Mouse (Mus musculus) kidney, adult 2 months (tissue): ENCODE results near the gene Ctsc. TPM values are rescaled to one million over a fixed set of nuclear protein-coding genes. Genes with fewer than 3 reads are reported as not detected.
A peak's percentile ranks its signal among the peaks of the same experiment; 100 is the strongest.

Experiments
- DNase-seq: peaks from one replicate; pipeline ENCODE4 v3.0.0; 2021
- H3K27ac ChIP-seq: fragments of 200-500 bp; 2 replicates; pipeline ENCODE4 v1.5.1; 2012; ENCODE audit warnings: low read depth, low read length, control low read depth, inconsistent platforms; ENCODE audit not compliant: insufficient read depth
- H3K27me3 ChIP-seq: fragments of 200-500 bp; replicated peaks from 2 replicates; pipeline ENCODE4 v1.6.1; 2012; ENCODE audit warnings: mild to moderate bottlenecking, moderate library complexity, low read length, inconsistent platforms; ENCODE audit not compliant: control insufficient read depth, insufficient read depth
- H3K36me3 ChIP-seq: fragments of 200-500 bp; 2 replicates; pipeline ENCODE4 v1.6.1; 2012; ENCODE audit warnings: mild to moderate bottlenecking, moderate library complexity, low read length, inconsistent platforms; ENCODE audit not compliant: control insufficient read depth, insufficient read depth
- H3K4me1 ChIP-seq: fragments of 200-500 bp; 2 replicates; pipeline ENCODE4 v1.6.1; 2011; ENCODE audit warnings: low read length; ENCODE audit not compliant: control insufficient read depth, insufficient read depth
- H3K4me3 ChIP-seq: fragments of 200-500 bp; 2 replicates; pipeline ENCODE4 v1.5.1; 2011; ENCODE audit warnings: mild to moderate bottlenecking, low read depth, low read length, control low read depth; ENCODE audit not compliant: insufficient read depth
- CTCF ChIP-seq: fragments of 200-500 bp; conservative IDR thresholded peaks from 2 replicates; pipeline ENCODE4 v1.5.1; 2011; ENCODE audit warnings: low read depth, mild to moderate bottlenecking, control low read depth, low read length, moderate library complexity, mixed read lengths; ENCODE audit not compliant: insufficient read depth, insufficient read length
- POLR2A ChIP-seq: fragments of 200-500 bp; IDR thresholded peaks from one replicate; pipeline ENCODE4 v1.6.1; 2011; ENCODE audit warnings: low read depth, low read length, control low read depth
- WGBS: fragments of 180-500 bp; shearing (Covaris S2); methylation state at CpG from one replicate; pipeline ENCODE4 v1.1.7; 2018; 5-methylcytosine and 5-hydroxymethylcytosine counted together
- polyA plus RNA-seq: library from polyadenylated mRNA; depleted of rRNA; stranded (reverse); fragments of >200 nt; gene quantifications from 2 replicates; pipeline ENCODE4 v1.2.3, GENCODE M21; 2012

The Ctsc gene
- polyA plus RNA-seq, 1 experiment = 13.9 TPM

DNA sequence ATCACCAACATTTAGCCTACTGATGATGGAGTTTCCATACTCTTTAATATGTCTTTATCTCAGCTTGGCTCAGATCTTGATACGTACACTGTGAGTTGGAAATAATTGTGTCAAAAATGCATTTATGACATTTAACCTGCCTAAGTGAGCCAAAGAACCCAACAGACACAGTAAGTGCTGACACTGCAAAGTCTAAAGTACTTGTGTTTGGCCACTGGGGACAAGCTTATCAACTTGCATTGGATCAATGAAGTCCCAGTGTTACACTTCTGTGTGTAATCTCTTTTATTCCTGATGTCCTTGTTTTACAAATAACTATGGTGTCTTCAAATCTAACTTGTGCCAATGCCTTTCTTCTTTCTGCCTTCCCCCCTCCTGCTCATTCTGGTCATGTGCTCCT is 18.1 kb downstream of the Ctsc start:
- DNase-seq = no peak
- 89% methylated on average over 1 of the region's 1 CpGs for WGBS

DNA sequence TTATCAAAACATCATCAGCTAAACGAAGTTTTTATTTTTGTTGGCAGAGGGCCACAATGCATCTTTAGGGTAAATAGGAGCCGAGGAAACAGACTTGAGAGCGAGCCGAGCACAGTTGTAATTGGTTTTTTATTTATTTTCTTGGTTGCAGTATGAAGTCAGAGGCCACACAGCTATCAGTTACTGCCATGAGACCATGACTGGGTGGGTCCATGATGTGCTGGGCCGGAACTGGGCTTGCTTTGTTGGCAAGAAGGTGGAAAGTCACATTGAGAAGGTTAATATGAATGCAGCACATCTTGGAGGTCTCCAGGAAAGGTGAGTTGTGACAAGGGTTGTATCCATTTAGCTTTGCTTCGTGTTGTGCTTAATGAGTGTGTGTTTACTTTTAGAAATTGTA is 19.0 kb downstream of the Ctsc start:
- no peaks in the 10 kb centered on the region for H3K27me3 ChIP-seq
- no peak for TF ChIP-seq CTCF
- TF ChIP-seq POLR2A = no peak
- H3K4me3 ChIP-seq = no peak overlapping the region
- H3K4me1 ChIP-seq = no peaks in the 10 kb centered on the region
- DNase-seq = no peak
- H3K27ac ChIP-seq = no peak overlapping the region
- H3K36me3 ChIP-seq = no peaks in the 10 kb centered on the region
- WGBS = 53% methylated on average over 6 of the region's 6 CpGs

More for the DNA sequence above, 18.1 kb downstream of the Ctsc start:
- H3K27me3 ChIP-seq = no peaks in the 10 kb centered on the region
- no peak overlapping the region for H3K27ac ChIP-seq
- H3K4me3 ChIP-seq = no peak overlapping the region
- H3K36me3 ChIP-seq = no peaks in the 10 kb centered on the region
- no peak for TF ChIP-seq CTCF
- TF ChIP-seq POLR2A = no peak
- H3K4me1 ChIP-seq = no peaks in the 10 kb centered on the region

GRCm38 (mm10) chr7:88305750-88306149 is 27.9 kb downstream of the Ctsc start:
- H3K4me3 ChIP-seq = no peak overlapping the region
- TF ChIP-seq POLR2A = no peak
- TF ChIP-seq CTCF = no peak
- H3K36me3 ChIP-seq = no peaks in the 10 kb centered on the region
- H3K27me3 ChIP-seq = no peaks in the 10 kb centered on the region
- WGBS = 73% methylated on average over 4 of the region's 4 CpGs
- H3K27ac ChIP-seq = no peak overlapping the region
- no peaks in the 10 kb centered on the region for H3K4me1 ChIP-seq
- no peak for DNase-seq

- no peak for TF ChIP-seq CTCF
- no peak for TF ChIP-seq POLR2A
- DNase-seq = no peak
- Histone ChIP-seq H3K4me3 (no peak overlapping the region), H3K27me3 (no peaks in the 10 kb centered on the region), H3K27ac (no peak overlapping the region), H3K36me3 (no peaks in the 10 kb centered on the region), H3K4me1 (no peaks in the 10 kb centered on the region)
- WGBS = 56% methylated on average over 3 of the region's 3 CpGs
Measured at GRCm38 (mm10) chr7:88306725-88307124, 28.8 kb downstream of the Ctsc start.

DNA sequence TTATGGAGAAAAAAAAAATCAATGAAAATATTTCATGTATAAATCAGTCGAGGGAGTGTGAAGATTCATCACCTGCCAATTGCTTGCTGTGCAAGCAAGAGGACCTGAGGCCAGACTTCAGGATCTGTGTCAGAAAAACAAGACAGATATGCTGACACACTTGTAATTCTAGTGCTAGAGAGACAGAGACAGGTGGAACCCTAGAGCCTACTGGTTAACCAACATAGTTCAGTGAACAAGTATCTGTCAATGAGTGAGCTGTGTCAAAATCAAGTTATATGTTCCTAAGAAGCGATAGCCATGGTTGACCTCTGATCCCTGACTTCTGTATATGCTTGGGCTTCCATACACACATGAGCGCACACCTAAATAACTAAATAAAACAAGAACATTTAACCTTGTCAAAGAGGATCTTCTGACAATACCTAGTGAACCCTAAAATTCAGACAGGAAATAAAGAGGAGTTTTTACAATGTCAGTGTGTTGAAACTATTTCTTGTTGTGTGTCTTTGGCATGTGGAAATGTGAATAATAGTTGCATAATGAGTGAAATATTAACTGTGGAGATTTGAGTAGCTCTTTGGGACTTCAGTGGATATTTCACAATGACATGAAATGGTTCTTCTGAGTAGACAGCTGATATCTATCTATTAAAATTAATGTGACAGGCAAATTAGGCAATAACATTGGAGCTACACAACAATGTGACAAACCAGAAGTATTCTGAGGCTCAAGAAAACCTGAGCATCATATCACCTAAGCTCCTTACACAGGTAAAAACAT is 32.7 kb downstream of the Ctsc start:
- TF ChIP-seq CTCF (no peak), POLR2A (no peak)
- H3K4me1 ChIP-seq = no peaks in the 10 kb centered on the region
- H3K36me3 ChIP-seq = no peaks in the 10 kb centered on the region
- H3K4me3 ChIP-seq = no peak overlapping the region
- 67% methylated on average over 3 of the region's 3 CpGs for WGBS
- no peaks in the 10 kb centered on the region for H3K27me3 ChIP-seq
- H3K27ac ChIP-seq = no peak overlapping the region
- peak; percentile 19 for DNase-seq

- no peaks in the 10 kb centered on the region for H3K4me1 ChIP-seq
- DNase-seq = no peak
- no peak overlapping the region for H3K27ac ChIP-seq
- no peak overlapping the region for H3K4me3 ChIP-seq
- TF ChIP-seq POLR2A (no peak), CTCF (no peak)
- H3K36me3 ChIP-seq = no peaks in the 10 kb centered on the region
- no peaks in the 10 kb centered on the region; the same call in 1 of the 2 replicates for H3K27me3 ChIP-seq
- 67% methylated on average over 3 of the region's 3 CpGs for WGBS
Measured at GRCm38 (mm10) chr7:88316408-88316807, 38.5 kb downstream of the Ctsc start.

GRCm38 (mm10) chr7:88318474-88318873 is 40.6 kb downstream of the Ctsc start:
- Histone ChIP-seq H3K4me3 (no peak overlapping the region), H3K36me3 (no peaks in the 10 kb centered on the region), H3K27me3 (no peaks in the 10 kb centered on the region; the same call in 1 of the 2 replicates), H3K27ac (no peak overlapping the region), H3K4me1 (no peaks in the 10 kb centered on the region)
- TF ChIP-seq CTCF (no peak), POLR2A (no peak)
- DNase-seq = no peak
- 67% methylated on average over 1 of the region's 1 CpGs for WGBS
